Mouse (Mus musculus): ENCODE data around the gene Slc25a21.

The Slc25a21 gene

GRCm38 (mm10) chr12:56877796-56878195, 319.5 kb downstream of the Slc25a21 start:
- no peak for DNase-seq

- DNase-seq = no peak
Observed at GRCm38 (mm10) chr12:56876549-56876948, 320.7 kb downstream of the Slc25a21 start.

DNA sequence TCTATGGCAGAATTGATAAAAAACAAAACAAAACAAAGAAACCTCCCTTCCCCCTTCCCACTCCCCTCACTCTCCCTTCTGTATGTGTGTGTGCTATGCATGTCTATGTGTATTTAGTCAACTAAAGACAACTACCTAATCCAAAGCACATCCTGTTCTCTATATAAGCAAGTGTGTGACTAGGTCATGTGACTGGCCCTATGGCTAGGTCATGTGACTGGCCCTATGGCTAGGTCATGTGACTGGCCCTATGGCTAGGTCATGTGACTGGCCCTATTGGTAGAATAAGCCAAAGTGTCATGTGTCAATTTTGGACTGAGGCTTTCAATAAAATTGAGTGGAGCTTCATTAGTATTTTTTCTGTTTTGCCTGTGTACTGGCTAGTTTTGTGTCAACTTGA, 324.1 kb downstream of the Slc25a21 start:
- no peak for DNase-seq

- no peak for DNase-seq
Observed at GRCm38 (mm10) chr12:56870569-56870968, 326.7 kb downstream of the Slc25a21 start.

GRCm38 (mm10) chr12:56863873-56864562, 333.3 kb downstream of the Slc25a21 start:
- DNase-seq = no peak

- DNase-seq = no peak
Observed at GRCm38 (mm10) chr12:56852679-56853078, 344.6 kb downstream of the Slc25a21 start.

DNA sequence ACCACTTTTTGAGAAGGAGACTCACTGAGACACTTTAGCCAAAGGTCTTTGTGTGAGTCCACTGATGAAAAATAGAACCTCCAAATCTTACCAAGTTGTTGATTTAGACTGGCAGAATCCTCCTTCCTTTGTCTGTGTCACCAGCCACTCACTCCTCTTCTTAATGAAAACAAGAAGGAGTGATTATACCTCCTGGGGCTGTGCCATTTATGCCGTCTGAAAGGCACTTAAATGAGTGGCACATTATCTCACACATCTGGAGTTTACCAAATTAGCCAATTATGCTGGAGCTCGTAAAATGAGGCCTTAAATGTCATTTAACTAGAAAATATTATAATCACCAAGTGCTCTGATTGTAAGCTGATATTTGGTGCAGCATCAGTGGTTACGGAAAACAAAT, 345.8 kb downstream of the Slc25a21 start:
- no peak for DNase-seq

DNA sequence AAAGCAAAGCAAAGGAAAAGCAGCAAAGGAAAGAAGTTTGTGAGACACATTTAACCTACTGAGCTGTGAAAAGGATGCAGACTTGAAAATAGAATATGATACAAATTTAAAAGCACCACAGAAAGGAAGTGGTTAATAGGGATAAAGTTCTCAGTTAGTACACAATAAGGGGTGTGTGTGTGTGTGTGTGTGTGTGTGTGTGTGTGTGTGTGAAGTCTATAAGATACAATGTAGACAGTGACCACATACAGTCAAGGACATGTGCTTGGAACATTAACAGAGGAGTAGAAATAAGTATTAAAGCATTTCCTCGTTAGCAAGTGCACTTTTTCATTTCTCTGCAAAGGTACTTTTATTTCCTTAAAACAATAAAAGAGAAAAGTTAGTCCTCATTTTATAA, 367.3 kb downstream of the Slc25a21 start:
- DNase-seq = no peak

- DNase-seq = no peak
Observed at GRCm38 (mm10) chr12:56829455-56829883, 367.8 kb downstream of the Slc25a21 start.

GRCm38 (mm10) chr12:56827808-56828384, 369.4 kb downstream of the Slc25a21 start:
- no peak for DNase-seq

DNA sequence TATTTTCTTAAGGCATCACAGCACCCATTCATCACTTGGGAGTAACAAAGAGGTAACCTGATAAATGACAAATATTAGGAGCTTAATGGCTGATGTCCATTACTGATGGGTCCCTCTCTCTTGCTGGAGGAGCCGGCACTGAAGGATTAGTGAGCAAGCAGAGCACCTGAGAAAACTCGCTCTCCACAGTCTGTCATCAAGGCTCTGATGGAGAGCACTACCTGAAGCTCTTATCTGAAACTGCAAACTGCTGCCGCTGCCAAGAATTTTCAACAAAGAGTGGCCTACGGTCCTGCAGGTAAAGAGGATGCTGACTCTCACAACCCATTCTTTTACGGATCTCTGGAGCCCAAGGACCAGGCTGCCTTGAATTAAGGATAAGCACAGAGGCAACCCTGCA, 372.6 kb downstream of the Slc25a21 start:
- DNase-seq = no peak

- DNase-seq = no peak
Observed at GRCm38 (mm10) chr12:56822122-56822521, 375.1 kb downstream of the Slc25a21 start.

GRCm38 (mm10) chr12:56820604-56821003, 376.7 kb downstream of the Slc25a21 start:
- DNase-seq = no peak

DNA sequence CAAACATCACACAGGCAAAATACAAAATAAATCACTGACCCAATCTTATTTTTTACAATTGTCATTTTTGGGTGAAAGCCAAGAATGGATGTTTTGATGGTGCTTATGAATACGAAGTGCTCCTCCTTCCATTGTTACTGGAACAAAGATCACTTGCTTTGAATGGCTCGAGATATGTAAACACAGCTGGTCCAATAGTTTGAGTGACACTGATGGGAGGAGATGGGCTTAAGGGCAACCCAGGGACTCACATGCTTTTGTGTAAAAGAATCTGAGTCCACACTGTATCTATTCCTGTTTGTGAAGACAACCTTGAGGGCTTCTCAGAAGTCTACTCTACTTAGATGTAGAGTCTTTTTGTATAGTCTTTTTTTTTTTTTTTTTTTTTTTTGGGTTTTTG, 389.8 kb downstream of the Slc25a21 start:
- no peak for DNase-seq

DNA sequence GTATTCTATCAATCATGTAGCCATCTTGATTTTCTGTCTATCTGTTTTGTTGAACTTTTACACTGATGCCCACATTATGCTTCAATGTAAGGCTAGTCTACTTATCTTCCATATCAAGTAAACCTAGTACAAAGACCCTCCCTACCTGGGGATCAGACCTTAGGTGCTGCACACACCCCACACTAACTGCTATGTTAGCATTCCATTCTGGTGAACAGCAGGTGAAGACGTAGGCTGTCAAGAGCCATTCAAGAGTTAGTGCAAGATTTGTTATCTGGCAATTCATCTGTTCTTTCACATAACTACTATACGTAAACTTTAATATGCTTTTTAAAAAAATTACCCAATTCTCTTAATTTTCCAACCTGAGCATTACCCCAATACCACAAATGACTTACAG, 390.2 kb downstream of the Slc25a21 start:
- DNase-seq = no peak

DNA sequence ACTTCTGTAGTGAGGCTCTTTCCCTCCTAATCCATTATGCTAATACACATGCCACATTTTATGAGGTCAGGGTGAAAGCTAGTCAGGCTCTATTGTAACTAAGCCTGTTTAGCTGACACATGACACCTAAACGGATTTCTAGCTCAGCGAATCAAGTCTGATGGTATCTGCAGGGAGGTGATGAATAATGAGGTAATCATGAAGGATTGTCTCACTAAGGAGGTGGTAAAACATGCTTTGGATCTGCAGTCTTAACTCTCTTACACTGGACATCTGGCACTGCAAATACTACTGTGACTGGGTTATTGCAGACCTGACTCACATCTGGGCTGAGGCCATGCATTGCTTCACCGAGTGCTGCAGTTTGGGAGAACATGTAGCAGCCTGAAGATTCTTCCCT, 392.8 kb downstream of the Slc25a21 start:
- no peak for DNase-seq

- DNase-seq = no peak
Observed at GRCm38 (mm10) chr12:56798641-56799415, 398.4 kb downstream of the Slc25a21 start.

DNA sequence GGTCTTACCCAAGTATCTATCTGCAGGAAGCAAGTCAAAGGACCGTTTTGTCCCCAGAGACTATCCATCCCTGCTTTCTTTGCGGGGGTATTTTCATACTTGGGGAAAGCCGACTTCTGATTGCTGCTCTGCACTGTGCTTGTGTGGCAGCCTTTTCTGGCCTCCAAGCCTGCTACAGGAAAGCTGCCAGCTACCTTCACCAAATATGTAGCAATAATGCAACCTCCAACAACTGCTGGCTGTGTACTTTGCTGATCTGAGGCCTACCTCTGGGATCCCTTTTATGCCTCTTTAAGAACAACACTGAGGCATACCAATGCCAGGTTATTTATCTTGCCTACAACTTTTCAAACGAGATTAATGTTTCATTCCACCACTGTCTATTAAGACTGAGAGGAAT, 408.0 kb downstream of the Slc25a21 start:
- no peak for DNase-seq

DNA sequence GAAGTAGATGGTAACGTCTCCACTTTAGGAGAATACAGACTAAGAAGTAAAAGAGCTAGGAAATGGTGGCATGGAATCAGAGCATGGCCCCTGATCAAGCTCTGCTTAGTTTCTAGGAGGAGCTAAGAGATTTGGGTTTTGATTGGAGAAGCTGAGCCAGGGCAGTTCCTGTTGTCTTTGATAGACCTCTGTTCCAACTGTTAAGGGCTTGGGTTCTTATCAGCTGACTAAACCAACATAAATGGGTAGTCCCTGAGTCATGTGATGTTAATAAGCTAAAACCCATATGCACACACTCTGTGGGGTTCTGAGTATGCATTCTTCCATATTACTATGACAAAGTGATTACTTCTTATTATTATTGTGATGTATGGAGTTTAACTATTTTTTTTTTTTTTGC, 412.0 kb downstream of the Slc25a21 start:
- DNase-seq = no peak

DNA sequence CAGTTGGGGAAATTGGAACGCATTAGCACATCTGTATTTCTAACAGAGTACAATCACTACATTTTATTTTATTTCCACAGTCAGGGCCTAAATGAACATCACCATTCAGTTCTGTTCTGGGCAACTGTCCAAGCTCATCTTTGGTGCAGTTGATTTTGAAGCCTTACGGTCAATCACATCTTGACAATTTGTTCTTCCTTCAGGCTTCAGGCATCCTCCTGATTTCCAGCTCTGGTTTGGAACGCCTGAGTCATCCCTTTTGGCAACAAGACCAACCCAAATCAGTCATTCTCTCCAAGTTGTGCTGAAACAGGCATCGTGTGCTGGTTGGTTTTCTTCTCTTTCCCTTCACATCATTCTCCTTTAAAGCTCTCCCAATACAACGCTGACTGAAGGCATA, 416.1 kb downstream of the Slc25a21 start:
- DNase-seq = no peak

GRCm38 (mm10) chr12:56779621-56780020, 417.7 kb downstream of the Slc25a21 start:
- DNase-seq = no peak

DNA sequence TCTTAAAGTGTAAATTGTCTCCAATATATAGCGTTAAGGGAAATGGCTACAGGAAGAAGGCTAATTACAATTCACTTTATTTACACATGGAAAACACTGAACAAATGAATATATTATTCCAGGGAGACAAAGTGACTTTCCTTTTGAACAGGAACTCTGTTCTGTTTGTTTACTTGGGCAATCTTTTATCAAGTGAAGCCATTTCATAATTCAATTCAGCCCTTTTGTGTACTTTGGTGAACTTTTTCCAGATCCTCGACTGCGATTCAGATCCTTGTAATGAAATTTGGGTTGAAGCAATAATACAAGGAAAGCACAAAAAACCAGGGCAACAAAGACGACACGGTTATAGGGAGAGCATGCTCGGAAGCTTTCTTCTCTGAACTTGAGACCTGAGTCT, 423.3 kb downstream of the Slc25a21 start:
- no peak for DNase-seq

DNA sequence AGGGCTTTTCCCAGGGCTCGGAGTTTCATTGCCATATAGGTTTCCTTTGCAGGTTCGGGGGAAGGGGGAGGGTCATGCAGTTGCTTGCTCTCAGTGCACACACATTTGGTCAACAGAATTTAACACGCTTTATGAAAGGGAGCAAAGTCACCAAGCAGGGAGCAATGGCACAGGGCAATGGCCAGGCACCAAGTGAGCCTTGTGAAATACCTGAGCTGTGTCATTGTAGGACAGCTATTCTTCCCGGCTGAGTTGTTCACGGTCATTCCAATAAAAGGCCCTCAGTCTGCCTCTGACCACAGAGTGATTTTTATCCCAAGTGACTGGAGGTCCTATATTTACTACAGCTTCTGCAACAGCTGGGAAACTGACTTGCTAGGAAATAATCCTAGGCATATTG, 427.9 kb downstream of the Slc25a21 start:
- DNase-seq = no peak

- no peak for DNase-seq
Observed at GRCm38 (mm10) chr12:56767474-56767873, 429.8 kb downstream of the Slc25a21 start.

Measured in kidney, postnatal 25 days (tissue).